Mouse (Mus musculus): Measurements from ENCODE around the gene Amot.

- TF ChIP-seq CTCF (IDR thresholded peaks at IDR 0.05; ENCODE audit: borderline replicate concordance, insufficient read depth, low read length) (no peak), POLR2A (IDR thresholded peaks at IDR 0.05; ENCODE audit: low read depth, low read length) (no peak)
These were observed 76.2 kb downstream of the Amot start for GRCm38 (mm10) chrX:145428811-145429210.
